Mouse (Mus musculus) liver, adult 10 weeks (tissue): Measurements from ENCODE around the gene Lrrc2. TPM values are rescaled to one million over a fixed set of nuclear protein-coding genes. Genes with fewer than 3 reads are reported as not detected.

Experiments
- polyA plus RNA-seq: library from polyadenylated mRNA; stranded (reverse); fragments of 350-450 nt; fragmentation: Illumina TruSeq; extraction: RNeasy Lipid Tissue Mini Kit (QIAGEN cat#74804); gene quantifications from one replicate; pipeline ENCODE4 v1.2.3, GENCODE M21; 2014; ENCODE audit warnings: low read depth, low replicate concordance

The Lrrc2 gene
- polyA plus RNA-seq: not detected

GRCm38 (mm10) chr9:110951397-110951796, at the start of gene Lrrc2:
Gene Lrrc2 (plus strand): TSS chr9:110951545.

DNA sequence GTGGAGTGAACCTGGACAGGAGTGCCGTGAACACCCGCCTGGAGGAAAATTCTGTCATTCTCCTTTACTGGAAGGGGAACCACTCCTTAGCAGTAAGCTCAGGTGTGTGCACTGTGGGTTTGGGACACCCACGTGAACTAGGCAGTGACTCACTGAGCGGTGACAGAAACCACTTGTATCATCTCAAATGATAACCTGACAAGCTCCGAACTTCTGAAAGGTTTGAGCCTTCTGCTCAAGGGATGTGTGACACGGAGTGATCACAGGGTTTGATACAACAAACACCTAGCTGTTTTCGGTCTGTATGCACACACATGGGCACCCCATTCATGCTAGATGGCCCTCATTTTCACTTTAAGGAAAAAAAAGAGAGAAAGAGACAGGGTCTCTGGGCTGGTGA, 34.6 kb upstream of the Lrrc2 start, which contains the start of gene Fam240a:
Fam240a (minus strand) TSS at position 76 of the 400 bp plus-strand sequence.

GRCm38 (mm10) chr9:110945926-110946325, 5.4 kb upstream of the Lrrc2 start, which contains the start of gene Tdgf1:
Gene Tdgf1 (minus strand): TSS chr9:110946158.

GRCm38 (mm10) chr9:110990204-110990603, 38.9 kb downstream of the Lrrc2 start, which contains the start of gene Rtp3:
Gene Rtp3 (minus strand): TSS chr9:110990583.

GRCm38 (mm10) chr9:111019022-111019421, 67.7 kb downstream of the Lrrc2 start, which contains the start of gene Ltf:
Gene Ltf (plus strand): TSS chr9:111019271.

Other genes with a start within 250 kb of the Lrrc2 start
- not detected for gene Myl3, start 209.7 kb upstream of the Lrrc2 start, polyA plus RNA-seq
- gene Pth1r, start 204.4 kb upstream of the Lrrc2 start, polyA plus RNA-seq: 0.45 TPM
- not detected for gene Prss42, start 153.4 kb upstream of the Lrrc2 start, polyA plus RNA-seq
- not detected for gene Prss44, start 137.6 kb upstream of the Lrrc2 start, polyA plus RNA-seq
- gene Prss43, start 124.9 kb upstream of the Lrrc2 start, polyA plus RNA-seq: not detected
- not detected for gene Prss45, start 117.0 kb upstream of the Lrrc2 start, polyA plus RNA-seq
- not detected for gene Prss46, start 107.0 kb upstream of the Lrrc2 start, polyA plus RNA-seq
- gene Prss50, start 93.6 kb upstream of the Lrrc2 start, polyA plus RNA-seq: not detected
- gene Als2cl, start 71.7 kb upstream of the Lrrc2 start, polyA plus RNA-seq: 4.0 TPM
- 9.6 TPM for gene Tmie, start 71.4 kb upstream of the Lrrc2 start, polyA plus RNA-seq
- not detected for gene Fam240a, start 34.7 kb upstream of the Lrrc2 start, polyA plus RNA-seq
- not detected for gene Tdgf1, start 5.4 kb upstream of the Lrrc2 start, polyA plus RNA-seq
- 38.6 TPM for gene Rtp3, start 39.0 kb downstream of the Lrrc2 start, polyA plus RNA-seq
- gene Ltf, start 67.7 kb downstream of the Lrrc2 start, polyA plus RNA-seq: not detected
- gene Ccrl2, start 106.0 kb downstream of the Lrrc2 start, polyA plus RNA-seq: 0.34 TPM
- gene Lrrfip2, start 166.0 kb downstream of the Lrrc2 start, polyA plus RNA-seq: 30.3 TPM